Mouse (Mus musculus) Muller cell, postnatal 12 days (primary cell): ENCODE data around the gene Elmo1.

ENCODE experiments used
- DNase-seq: peaks from one replicate; pipeline ENCODE4 v3.0.0-alpha.2; 2015; ENCODE audit errors: inconsistent ontology term

Gene Elmo1

GRCm38 (mm10) chr13:20090133-20090710, at the start of gene Elmo1:
Elmo1 (plus strand) TSS chr13:20090596.
- DNase-seq = peak; percentile 89

GRCm38 (mm10) chr13:20041169-20041830, 49.1 kb upstream of the Elmo1 start:
- DNase-seq = peak; percentile 30

GRCm38 (mm10) chr13:20042856-20043255, 47.5 kb upstream of the Elmo1 start:
- DNase-seq = no peak

GRCm38 (mm10) chr13:20045350-20045749, 45.0 kb upstream of the Elmo1 start:
- DNase-seq = no peak

GRCm38 (mm10) chr13:20045836-20046235, 44.6 kb upstream of the Elmo1 start:
- DNase-seq = no peak

GRCm38 (mm10) chr13:20046406-20046805, 44.0 kb upstream of the Elmo1 start:
- no peak for DNase-seq

GRCm38 (mm10) chr13:20047926-20048836, 42.2 kb upstream of the Elmo1 start:
- DNase-seq = peak; percentile 84

- DNase-seq = no peak
These were observed 41.6 kb upstream of the Elmo1 start for GRCm38 (mm10) chr13:20048837-20049160.

- DNase-seq = no peak
These were observed 40.7 kb upstream of the Elmo1 start for GRCm38 (mm10) chr13:20049654-20050053.

GRCm38 (mm10) chr13:20050149-20050548, 40.2 kb upstream of the Elmo1 start:
- no peak for DNase-seq

- no peak for DNase-seq
These were observed 32.5 kb upstream of the Elmo1 start for GRCm38 (mm10) chr13:20057926-20058325.

GRCm38 (mm10) chr13:20061031-20061430, 29.4 kb upstream of the Elmo1 start:
- DNase-seq = no peak

- peak; percentile 73 for DNase-seq
These were observed 27.1 kb upstream of the Elmo1 start for GRCm38 (mm10) chr13:20063331-20063730.

- no peak for DNase-seq
These were observed 18.4 kb upstream of the Elmo1 start for GRCm38 (mm10) chr13:20072043-20072442.

- DNase-seq = no peak
These were observed 17.4 kb upstream of the Elmo1 start for GRCm38 (mm10) chr13:20072994-20073393.

GRCm38 (mm10) chr13:20076521-20076920, 13.9 kb upstream of the Elmo1 start:
- DNase-seq = no peak

- DNase-seq = no peak
These were observed 13.2 kb upstream of the Elmo1 start for GRCm38 (mm10) chr13:20077237-20077636.

GRCm38 (mm10) chr13:20090711-20091603, 561 bp downstream of the Elmo1 start:
- DNase-seq = peak; percentile 58

GRCm38 (mm10) chr13:20091604-20091926, 1.2 kb downstream of the Elmo1 start:
- no peak for DNase-seq

- DNase-seq = no peak
These were observed 1.9 kb downstream of the Elmo1 start for GRCm38 (mm10) chr13:20092301-20092700.

- DNase-seq = peak; percentile 31
These were observed 3.1 kb downstream of the Elmo1 start for GRCm38 (mm10) chr13:20093307-20094045.
